Mouse (Mus musculus) olfactory bulb, adult 2 months (tissue): ENCODE data around the gene Fggy.

Experiments
- CTCF ChIP-seq: fragments of 200-500 bp; IDR thresholded peaks from 2 replicates; pipeline ENCODE4 v1.5.1; 2012; ENCODE audit warnings: low read depth, mild to moderate bottlenecking, low read length, moderate library complexity; ENCODE audit not compliant: insufficient read depth
- POLR2A ChIP-seq: fragments of 200-500 bp; IDR thresholded peaks from 2 replicates; pipeline ENCODE4 v1.6.1; 2012; ENCODE audit warnings: mild to moderate bottlenecking, low read depth, low read length, moderate library complexity; ENCODE audit not compliant: insufficient read depth

DNA sequence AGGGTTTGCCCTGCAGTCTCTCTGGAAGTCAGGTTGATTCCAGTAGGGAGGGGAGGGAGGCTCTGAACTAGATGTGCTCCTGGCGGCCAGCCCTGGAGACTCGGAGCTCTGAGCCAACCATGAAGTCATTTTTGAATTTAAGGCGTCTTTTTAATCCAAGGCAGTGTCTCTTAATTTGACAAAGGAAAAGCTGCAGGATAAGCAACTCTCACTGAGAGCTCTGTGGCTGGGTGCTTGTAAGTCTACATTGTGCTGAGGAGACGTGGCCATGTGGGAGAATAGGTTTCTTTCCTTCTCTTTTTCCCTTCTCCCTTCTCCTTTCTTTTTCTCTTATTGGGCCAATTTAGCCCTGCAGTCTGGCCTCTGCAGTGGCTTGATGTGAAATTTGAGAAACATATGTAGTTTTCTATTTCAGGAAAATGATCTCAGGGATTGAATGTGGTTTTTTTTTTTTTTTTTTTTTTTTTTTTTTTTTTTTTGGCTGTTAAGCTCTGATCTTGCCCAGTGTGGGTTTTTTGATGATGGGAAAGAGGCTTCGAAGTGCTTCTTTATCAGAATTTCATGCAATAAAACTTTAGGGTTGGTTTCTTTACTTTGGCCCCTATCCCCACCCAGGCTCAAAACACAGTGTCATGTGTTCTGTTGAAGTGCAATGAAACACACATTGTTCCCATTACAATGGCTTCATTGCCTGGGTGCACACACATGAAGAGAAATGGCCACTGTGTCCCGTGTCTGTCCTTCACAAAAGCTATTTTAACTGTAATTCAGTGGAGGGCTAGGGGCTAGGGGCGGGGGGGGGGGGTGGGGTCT, 79.8 kb downstream of the Fggy start:
- TF ChIP-seq CTCF (no peak), POLR2A (no peak)
